ENCODE assay signal across 28 mouse cellular contexts in genomic region chr6:54790071-54790470, GRCm38 (mm10). TPM values are rescaled to one million over a fixed set of nuclear protein-coding genes. Genes with fewer than 3 reads are reported as not detected.
DNase-seq lines count a peak whose midpoint lies in the region; ATAC-seq and TF ChIP-seq lines count a peak whose summit lies in the region.
"Had no signal": no experiment of that assay in that cellular context is flagged by ENCODE, and none has a peak within 500 bp of the region (broad histone marks: within the 10 kb centered on the region; RNA-seq: fewer than 3 reads in every experiment).

No protein-coding gene starts in this region.

- no peak overlapping the region for H3K4me3 ChIP-seq in kidney, adult 2 months (ENCODE audit: insufficient read depth, low read depth, low read length)
- H3K4me3 ChIP-seq in liver, embryonic 11.5 days (ENCODE audit: low read depth, low read length), result no peak overlapping the region
- no peak overlapping the region for H3K4me3 ChIP-seq in midbrain, embryonic 11.5 days (ENCODE audit: low read depth, low read length)
- H3K4me3 ChIP-seq: embryonic facial prominence, embryonic 10.5 days; embryonic facial prominence, embryonic 13.5 days; erythroblast, embryonic 14.5 days; forebrain, embryonic 12.5 days; forebrain, embryonic 15.5 days; heart, adult 2 months; heart, embryonic 10.5 days; heart, embryonic 13.5 days had no signal

- H3K36me3 ChIP-seq in kidney, adult 2 months (ENCODE audit: control insufficient read depth, insufficient read depth, low read length), result no peaks in the 10 kb centered on the region
- H3K36me3 ChIP-seq in liver, embryonic 11.5 days (ENCODE audit: control insufficient read depth, insufficient read depth, low read length), result no peaks in the 10 kb centered on the region
- no peaks in the 10 kb centered on the region for H3K36me3 ChIP-seq in midbrain, embryonic 11.5 days (ENCODE audit: control insufficient read depth, insufficient read depth, low read length)
- H3K36me3 ChIP-seq: embryonic facial prominence, embryonic 10.5 days; embryonic facial prominence, embryonic 13.5 days; forebrain, embryonic 12.5 days; forebrain, embryonic 15.5 days; heart, embryonic 10.5 days; heart, embryonic 13.5 days had no signal

- 59% methylated on average over 4 of the region's 4 CpGs for WGBS in kidney, adult 2 months
- WGBS in liver, embryonic 11.5 days, result 66% methylated on average over 4 of the region's 4 CpGs
- 91% methylated on average over 4 of the region's 4 CpGs for WGBS in midbrain, embryonic 11.5 days

- no peak overlapping the region for H3K4me2 ChIP-seq in liver, embryonic 11.5 days
- H3K4me2 ChIP-seq in midbrain, embryonic 11.5 days, result no peak overlapping the region
- H3K4me2 ChIP-seq: embryonic facial prominence, embryonic 13.5 days; forebrain, embryonic 12.5 days; forebrain, embryonic 15.5 days; heart, embryonic 13.5 days; hindbrain, embryonic 14.5 days had no signal

- 0 out of 2 replicates have a peak, but pooled peaks have one; percentile 29 for ATAC-seq in liver, embryonic 11.5 days (replicated peaks; ENCODE audit: low FRiP score)
- ATAC-seq in midbrain, embryonic 11.5 days (ENCODE audit: low FRiP score), result no peak
- ATAC-seq: activated CD4-positive, CD25-positive, alpha-beta regulatory T cell, adult 4 months; forebrain, embryonic 15.5 days had no signal

- peaks cover 11% of the 10 kb centered on the region; the same call in 1 of the 2 replicates for H3K4me1 ChIP-seq in kidney, adult 2 months (ENCODE audit: control insufficient read depth, insufficient read depth, low read length)
- H3K4me1 ChIP-seq in liver, embryonic 11.5 days (replicated peaks; ENCODE audit: control insufficient read depth, insufficient read depth, low read length), result no peaks in the 10 kb centered on the region
- H3K4me1 ChIP-seq in midbrain, embryonic 11.5 days (ENCODE audit: control insufficient read depth, insufficient read depth, low read length), result peaks cover 4% of the 10 kb centered on the region; the same call in 1 of the 2 replicates
- H3K4me1 ChIP-seq: embryonic facial prominence, embryonic 13.5 days; heart, embryonic 10.5 days had no signal

- TF ChIP-seq CTCF in kidney, adult 2 months (conservative IDR thresholded peaks at IDR 0.05; ENCODE audit: insufficient read depth, insufficient read length, low read depth, low read length), result no peak

- no peaks in the 10 kb centered on the region for H3K9me3 ChIP-seq in liver, embryonic 11.5 days (ENCODE audit: control insufficient read depth, low read length)
- no peaks in the 10 kb centered on the region for H3K9me3 ChIP-seq in midbrain, embryonic 11.5 days (ENCODE audit: control insufficient read depth, low read length)
- H3K9me3 ChIP-seq: embryonic facial prominence, embryonic 10.5 days; embryonic facial prominence, embryonic 13.5 days; forebrain, embryonic 12.5 days; forebrain, embryonic 15.5 days; heart, embryonic 10.5 days; heart, embryonic 13.5 days had no signal

- no peak overlapping the region for H3K27ac ChIP-seq in kidney, adult 2 months (ENCODE audit: insufficient read depth, low read depth, low read length)
- no peak overlapping the region for H3K27ac ChIP-seq in liver, embryonic 11.5 days (ENCODE audit: low read depth, low read length)
- no peak overlapping the region for H3K27ac ChIP-seq in midbrain, embryonic 11.5 days (ENCODE audit: low read depth, low read length)
- H3K27ac ChIP-seq: embryonic facial prominence, embryonic 10.5 days; embryonic facial prominence, embryonic 13.5 days; forebrain, embryonic 12.5 days; forebrain, embryonic 15.5 days; heart, adult 2 months; heart, embryonic 10.5 days; heart, embryonic 13.5 days; hindbrain, embryonic 14.5 days had no signal

- TF ChIP-seq POLR2A in kidney, adult 2 months (IDR thresholded peaks at IDR 0.05; ENCODE audit: low read depth, low read length), result no peak

- DNase-seq in adrenal gland, adult 2 months, result peak; percentile 23
- DNase-seq in adrenal gland, postnatal 10 days, result no peak
- DNase-seq in kidney, adult 2 months, result peak; percentile 66
- no peak for DNase-seq in kidney, adult 11 months
- DNase-seq in liver, embryonic 11.5 days (ENCODE audit: low spot score), result no peak
- no peak for DNase-seq in liver
- peak; percentile 33 for DNase-seq in yolk sac, embryonic 10.5 days (ENCODE audit: low spot score)
- no peak for DNase-seq in midbrain, embryonic 11.5 days (ENCODE audit: low spot score, missing footprints)
- DNase-seq: adrenal gland, postnatal 14 days; cerebellum, adult 11 months; cerebellum, adult 2 months; cerebellum, adult 9-11 months; cerebellum, postnatal 25 days; embryo, embryonic 11 days; gastrocnemius, postnatal 10 days; gastrocnemius, postnatal 36 days; heart, adult 2 months; heart, postnatal 14 days; heart, postnatal 4 days had no signal

- no peak overlapping the region for H3K9ac ChIP-seq in liver, embryonic 11.5 days (ENCODE audit: low read depth, low read length)
- no peak overlapping the region for H3K9ac ChIP-seq in midbrain, embryonic 11.5 days (ENCODE audit: low read length)
- H3K9ac ChIP-seq: embryonic facial prominence, embryonic 13.5 days; forebrain, embryonic 12.5 days; forebrain, embryonic 15.5 days; heart, embryonic 13.5 days; hindbrain, embryonic 14.5 days had no signal

- no peaks in the 10 kb centered on the region for H3K27me3 ChIP-seq in kidney, adult 2 months (replicated peaks; ENCODE audit: control insufficient read depth, insufficient read depth, low read length)
- H3K27me3 ChIP-seq in liver, embryonic 11.5 days (replicated peaks; ENCODE audit: control insufficient read depth, insufficient read depth, low read length), result no peaks in the 10 kb centered on the region
- no peaks in the 10 kb centered on the region for H3K27me3 ChIP-seq in midbrain, embryonic 11.5 days (ENCODE audit: control insufficient read depth, insufficient read depth, low read length)
- H3K27me3 ChIP-seq: embryonic facial prominence, embryonic 13.5 days; forebrain, embryonic 12.5 days; forebrain, embryonic 15.5 days; heart, embryonic 13.5 days had no signal

RNA-seq across cellular contexts. Expression of gene Znrf2, which starts 26.6 kb away (rescaled TPM):
- total RNA-seq in adrenal gland, adult 2 months (2021), result 10 to 100 TPM; 39.2 to 54.0 TPM
- 75.3 and 107 TPM in 2 replicates for polyA plus RNA-seq in adrenal gland, adult 2 months (2012; rRNA removed)
- total RNA-seq in adrenal gland, postnatal 10 days (2021), result 10 to 100 TPM; 25.5 to 31.6 TPM
- polyA plus RNA-seq in kidney, adult 2 months (2012; rRNA removed), result 17.0 and 18.1 TPM in 2 replicates
- polyA plus RNA-seq in liver, embryonic 11.5 days (2014; fragmentation: Nextera tagmentation; extraction: Ambion mirVana), result 3.9 and 4.1 TPM in 2 replicates
- polyA plus RNA-seq in midbrain, embryonic 11.5 days (2014; fragmentation: Nextera tagmentation; extraction: Ambion mirVana), result 2.9 and 3.5 TPM in 2 replicates

Comparison
In these comparisons a context has a peak if more than half of its experiments do, and no peak if none do; other contexts are left out.
1. DNase-seq: peak in adrenal gland, adult 2 months (single experiment), kidney, adult 2 months (single experiment) and yolk sac, embryonic 10.5 days (single experiment); none in adrenal gland, postnatal 10 days (single experiment), kidney, adult 11 months (single experiment), liver, embryonic 11.5 days (single experiment), liver (single experiment) and midbrain, embryonic 11.5 days (single experiment).